Mouse (Mus musculus) granulocyte monocyte progenitor cell, adult 5-6 weeks (primary cell): ENCODE results near the gene Kcnab2. TPM values are rescaled to one million over a fixed set of nuclear protein-coding genes. Genes with fewer than 3 reads are reported as not detected.

Source experiments
- ATAC-seq: replicated peaks from 2 replicates; pipeline ENCODE4 v1.8.0; 2016; ENCODE audit warnings: mild to moderate bottlenecking, moderate TSS enrichment, inconsistent platforms; ENCODE audit not compliant: poor library complexity, severe bottlenecking
- total RNA-seq, 2 experiments: library from RNA; stranded (forward) in 1 of 2; stranded (reverse) in 1 of 2; fragments of 200-712, 200-1000 nt in 1 of 2; fragments of >200 nt in 1 of 2; fragmentation: Nextera tagmentation in 1 of 2; gene quantifications; 2 replicates each; pipeline ENCODE4 v1.2.3; 2014 to 2017

Kcnab2 gene
- total RNA-seq (2014; fragmentation: Nextera tagmentation) (84.3 and 85.6 TPM in 2 replicates), total RNA-seq (2017) (67.3 and 72.3 TPM in 2 replicates)

GRCm38 (mm10) chr4:152477466-152478223 lies at the start of gene Kcnab2:
TSS of gene Kcnab2 (minus strand) at chr4:152477871.
- peak; percentile 89 for ATAC-seq

DNA sequence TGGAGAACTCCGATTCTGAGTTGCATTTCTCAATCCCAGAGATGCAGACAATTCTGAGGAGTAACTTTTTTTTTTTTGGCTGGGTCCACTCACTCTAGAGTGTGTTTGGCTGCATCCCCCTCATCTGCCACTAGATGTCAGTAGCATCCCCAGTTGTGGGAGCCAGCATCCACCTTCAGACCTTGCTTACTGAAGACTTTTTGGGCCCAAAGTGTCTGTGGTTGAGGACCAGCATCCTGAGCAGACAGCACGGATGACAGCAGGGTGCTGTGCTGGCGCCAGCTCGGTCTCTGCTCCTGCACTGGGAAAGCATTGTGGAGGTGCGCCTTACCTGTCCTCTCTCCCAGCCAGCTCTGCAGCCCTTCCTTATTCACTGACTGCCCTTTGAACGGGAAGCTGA lies 42.4 kb upstream of the Kcnab2 start:
- ATAC-seq, result peak; percentile 82

DNA sequence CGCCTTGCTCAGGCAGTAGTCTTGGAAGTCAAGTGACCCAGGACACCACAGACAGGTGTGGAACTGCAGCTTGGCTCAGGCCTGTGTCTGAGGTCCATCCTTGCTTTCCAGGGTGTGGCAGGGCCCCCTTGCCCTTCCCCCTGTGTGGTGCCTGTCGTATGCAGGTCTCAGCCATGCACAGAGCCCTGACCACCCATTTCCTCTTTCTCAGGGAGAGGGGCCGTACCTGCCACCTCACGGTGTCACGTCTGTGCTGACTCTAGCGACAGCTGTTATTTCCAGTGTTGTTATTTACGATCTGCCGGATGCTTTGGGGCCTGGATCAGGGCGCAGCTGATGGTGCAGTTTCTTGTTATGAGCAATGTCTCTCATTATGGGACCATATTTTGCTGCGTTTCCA lies 41.4 kb upstream of the Kcnab2 start:
- no peak for ATAC-seq

DNA sequence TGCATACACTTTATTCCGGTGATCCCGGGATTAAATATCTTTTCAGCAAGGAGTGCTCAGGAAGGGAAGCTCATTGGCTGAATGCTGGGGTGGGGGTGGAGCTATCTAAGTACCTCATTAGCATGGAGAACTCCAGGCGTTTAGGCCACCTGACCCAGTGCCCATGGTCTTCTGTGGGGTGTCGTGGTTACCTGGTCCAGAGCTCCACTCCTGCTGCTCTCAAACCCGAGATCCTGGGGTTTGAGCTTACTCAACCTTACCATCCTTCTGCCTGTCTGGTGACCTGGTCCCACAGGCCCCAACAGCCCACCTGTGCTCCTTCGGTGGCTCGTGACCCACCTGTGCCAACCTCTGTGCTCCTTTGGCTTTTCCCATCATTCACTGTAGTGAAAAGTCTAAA lies 37.2 kb upstream of the Kcnab2 start:
- ATAC-seq, result no peak

GRCm38 (mm10) chr4:152512221-152512925 lies 34.7 kb upstream of the Kcnab2 start:
- no peak for ATAC-seq

GRCm38 (mm10) chr4:152494360-152494879 lies 16.7 kb upstream of the Kcnab2 start:
- ATAC-seq, result no peak

DNA sequence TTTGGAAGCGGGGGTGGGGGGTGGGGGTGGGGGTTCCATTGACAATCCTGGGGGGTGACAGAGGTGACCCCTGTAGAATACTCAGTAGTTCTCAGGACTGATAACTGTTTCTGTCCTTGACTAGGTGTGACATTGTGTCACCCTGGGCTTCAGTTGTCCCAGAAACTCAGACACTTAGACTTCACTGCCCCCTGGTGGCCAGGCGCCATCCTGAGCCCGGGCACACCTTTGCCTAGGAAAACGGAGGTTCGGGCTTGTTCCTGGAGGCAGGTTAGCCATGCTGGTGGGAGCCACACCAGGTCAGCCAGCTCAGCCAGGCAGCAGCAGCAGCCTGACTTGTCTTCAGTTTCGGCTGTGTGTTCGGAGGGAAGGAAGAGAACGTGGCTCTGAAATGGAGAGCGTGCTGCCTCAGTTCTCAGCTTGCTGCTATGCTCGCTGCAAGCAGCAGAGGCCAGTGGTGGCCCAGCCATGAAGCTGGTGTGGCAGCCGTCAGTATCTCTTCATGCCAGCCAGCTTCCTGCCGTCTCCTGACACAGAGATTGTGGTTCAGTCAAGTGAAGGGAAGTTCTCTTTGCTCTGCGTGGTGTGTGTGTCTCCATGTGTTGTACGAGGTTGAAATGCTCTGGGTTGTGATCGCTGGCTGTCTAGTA lies 13.7 kb upstream of the Kcnab2 start:
- peak; percentile 80 for ATAC-seq

- no peak for ATAC-seq
Measured at GRCm38 (mm10) chr4:152490311-152490710, 12.6 kb upstream of the Kcnab2 start.

- no peak for ATAC-seq
Measured at GRCm38 (mm10) chr4:152488046-152488445, 10.4 kb upstream of the Kcnab2 start.

DNA sequence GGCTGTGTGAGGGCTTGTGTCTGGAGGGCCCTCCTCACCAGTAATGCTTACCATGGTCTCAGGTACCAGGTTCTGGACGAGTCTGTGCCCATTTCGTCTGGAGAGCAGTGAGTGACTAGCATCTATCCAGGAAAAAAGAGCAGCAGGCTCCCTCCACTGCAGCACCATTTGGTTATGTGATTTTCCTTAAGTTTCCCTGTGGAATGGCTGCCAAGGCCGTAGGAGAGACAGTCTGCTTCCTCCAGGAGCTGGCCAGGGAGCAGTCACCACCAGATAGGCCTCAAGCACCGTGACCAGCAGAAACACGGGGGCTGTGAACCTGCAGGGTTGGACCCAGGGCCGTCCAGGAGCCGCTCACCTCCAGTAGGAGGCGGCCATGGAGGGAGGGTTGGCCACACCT lies 2.8 kb upstream of the Kcnab2 start:
- ATAC-seq, result no peak

DNA sequence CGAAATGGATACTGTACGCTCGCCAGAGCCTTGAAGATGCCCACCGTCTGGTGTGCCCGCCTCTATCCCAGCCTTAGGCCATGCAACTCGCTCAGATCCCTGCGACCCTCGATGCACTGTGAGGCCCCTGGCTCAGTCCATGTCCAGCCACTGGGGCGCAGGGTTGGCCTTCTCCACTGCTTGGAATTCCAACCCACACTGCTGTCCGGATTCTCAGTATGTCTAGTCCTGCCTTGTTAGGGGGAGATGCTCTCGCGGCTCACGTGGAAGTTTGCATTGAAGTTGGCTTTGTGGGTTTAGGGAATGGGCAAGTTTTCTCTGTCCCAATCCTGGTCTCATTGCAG lies 525 bp upstream of the Kcnab2 start:
- no peak for ATAC-seq

DNA sequence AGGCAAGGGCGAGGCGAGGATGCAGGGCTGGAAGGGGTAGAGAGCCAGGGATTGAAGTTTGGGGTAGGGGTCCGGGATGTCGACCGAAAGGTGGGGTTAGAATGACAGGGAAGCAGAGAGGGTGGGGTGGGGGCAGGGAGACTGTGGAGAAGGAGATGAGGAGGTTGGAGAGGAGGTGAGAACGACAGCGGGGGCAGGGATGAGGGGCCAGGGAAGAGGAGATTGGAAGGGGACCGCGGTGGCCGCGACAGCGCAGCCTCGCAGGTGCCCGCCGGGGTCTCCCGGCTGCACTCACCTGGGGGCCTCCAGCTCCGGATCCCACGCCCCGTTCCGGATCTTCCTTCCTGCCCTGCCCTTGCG lies 585 bp downstream of the Kcnab2 start:
- ATAC-seq, result no peak

- 0 out of 2 replicates have a peak, but pooled peaks have one; percentile 7 for ATAC-seq
Measured at GRCm38 (mm10) chr4:152476427-152477023, 1.1 kb downstream of the Kcnab2 start, which contains the start of gene Nphp4. TSS of gene Nphp4 (plus strand) at chr4:152476706.

GRCm38 (mm10) chr4:152475941-152476340 lies 1.7 kb downstream of the Kcnab2 start:
- no peak for ATAC-seq

- no peak for ATAC-seq
Measured at GRCm38 (mm10) chr4:152467951-152468350, 9.7 kb downstream of the Kcnab2 start.

- no peak for ATAC-seq
Measured at GRCm38 (mm10) chr4:152466601-152467000, 11.1 kb downstream of the Kcnab2 start.

DNA sequence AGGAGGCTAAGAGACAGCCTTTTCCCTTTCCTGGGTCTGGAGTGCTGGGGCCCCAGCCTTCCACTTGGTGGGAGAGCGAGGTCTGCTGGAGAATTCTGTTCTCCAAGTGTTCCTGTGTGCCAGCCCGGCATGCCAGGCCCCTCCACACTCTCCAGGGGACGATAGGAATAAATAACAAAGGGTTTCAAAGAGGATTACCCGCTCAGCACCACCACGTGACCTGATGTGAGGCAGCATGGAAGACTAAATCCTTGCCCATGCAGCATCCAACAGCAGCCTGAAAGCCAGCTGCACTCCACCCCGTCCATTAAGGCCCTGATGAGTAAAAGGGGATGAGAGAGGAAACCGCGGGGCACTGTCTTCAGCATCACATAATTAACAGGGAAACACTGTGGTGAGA lies 12.6 kb downstream of the Kcnab2 start:
- ATAC-seq, result no peak

DNA sequence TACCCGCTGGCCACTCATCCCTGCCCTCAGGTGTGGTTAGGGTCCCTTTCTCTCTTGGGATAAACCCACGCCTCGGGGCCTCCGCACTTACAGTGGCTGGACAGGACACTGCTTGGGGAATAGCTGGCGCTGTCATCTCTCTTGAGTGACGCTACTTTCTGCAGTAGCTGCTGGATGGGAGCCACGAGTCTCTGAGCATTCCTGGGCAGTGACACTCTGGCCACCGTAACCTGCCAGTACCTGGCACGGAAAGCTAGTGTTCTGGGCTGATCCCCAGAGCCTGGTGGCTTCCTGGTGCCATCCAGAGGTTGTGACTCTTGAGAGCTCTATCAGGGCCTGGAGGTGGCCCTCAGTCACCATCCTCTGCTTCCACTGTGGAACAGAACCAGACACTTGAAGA lies 14.5 kb downstream of the Kcnab2 start:
- ATAC-seq, result no peak

DNA sequence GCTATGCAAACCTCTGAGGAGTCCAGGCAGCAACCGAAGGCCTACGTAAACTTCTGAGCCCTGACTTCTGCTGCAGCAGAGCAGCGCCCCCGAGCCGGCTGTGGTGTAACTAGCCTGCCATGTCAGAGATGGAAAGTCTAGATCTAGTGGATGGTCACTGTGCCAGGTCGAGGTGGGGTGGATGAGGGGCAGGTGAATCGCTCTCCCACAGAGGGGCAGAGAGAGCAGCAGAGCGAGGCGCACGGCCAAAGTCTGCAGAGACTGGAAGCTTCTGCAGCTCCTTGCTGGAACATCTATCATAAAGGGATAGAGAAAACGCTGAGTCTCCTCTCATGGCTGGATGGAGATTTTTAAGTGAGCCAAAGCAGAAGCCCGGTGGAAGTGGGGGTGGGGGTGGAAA lies 15.2 kb downstream of the Kcnab2 start:
- ATAC-seq, result no peak

DNA sequence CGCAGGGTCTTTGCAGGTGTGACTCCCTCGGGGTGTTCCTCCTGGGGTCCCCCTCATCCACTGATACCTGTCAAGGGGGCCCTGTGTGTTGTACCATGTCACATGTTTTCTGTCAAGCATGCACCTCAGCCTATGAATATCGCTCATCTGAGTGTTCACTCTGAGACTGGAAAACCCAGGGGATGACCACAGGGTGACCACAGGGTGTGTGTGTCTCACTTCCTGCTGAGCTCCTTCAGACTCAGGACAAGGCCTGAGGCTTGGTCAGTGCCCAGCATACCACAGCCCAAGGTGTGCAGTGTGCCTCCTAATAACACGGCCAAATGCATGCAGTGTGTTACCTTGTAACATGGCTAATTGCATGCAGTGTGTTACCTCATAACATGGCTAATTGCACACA lies 20.0 kb downstream of the Kcnab2 start:
- no peak for ATAC-seq

DNA sequence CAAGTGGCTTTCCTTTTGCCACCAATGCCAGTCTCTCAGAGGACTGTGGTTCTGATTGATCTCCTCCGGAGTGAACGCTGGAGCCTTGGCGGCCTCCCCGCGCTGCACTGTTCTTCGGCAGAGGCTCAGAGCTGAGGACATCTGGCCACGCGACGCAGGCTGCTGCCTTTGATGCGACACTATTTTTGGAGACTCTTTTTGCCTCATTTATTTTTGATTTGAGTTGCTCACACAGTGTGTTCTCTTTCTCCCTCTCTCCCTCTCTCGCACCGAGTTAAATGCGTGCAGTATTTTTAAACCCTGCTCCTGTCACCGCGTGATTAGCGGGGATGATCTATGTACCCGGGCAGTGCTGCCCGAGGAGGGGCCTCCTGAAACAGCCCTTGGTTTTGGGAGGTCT lies 21.1 kb downstream of the Kcnab2 start:
- no peak for ATAC-seq
